Mouse (Mus musculus) embryo, embryonic 10 days (tissue): ENCODE data around the gene Rinl.
A peak's percentile ranks its signal among the peaks of the same experiment; 100 is the strongest.

Source experiments
- DNase-seq: peaks from one replicate; pipeline ENCODE4 v3.0.0-alpha.2; 2015; ENCODE audit warnings: low spot score

Rinl gene

GRCm38 (mm10) chr7:28780857-28781256, 7.9 kb upstream of the Rinl start:
- no peak for DNase-seq

- DNase-seq: no peak
These were observed 7.5 kb upstream of the Rinl start for GRCm38 (mm10) chr7:28781261-28781663.

- no peak for DNase-seq
These were observed 3.6 kb upstream of the Rinl start for GRCm38 (mm10) chr7:28785161-28785560.

GRCm38 (mm10) chr7:28787884-28788283, 885 bp upstream of the Rinl start:
- no peak for DNase-seq

- DNase-seq: no peak
These were observed 466 bp downstream of the Rinl start for GRCm38 (mm10) chr7:28789235-28789634.

- DNase-seq: peak; percentile 70
These were observed 1.5 kb downstream of the Rinl start for GRCm38 (mm10) chr7:28790066-28790806.

- DNase-seq: no peak
These were observed 2.9 kb downstream of the Rinl start for GRCm38 (mm10) chr7:28791706-28792105.

- DNase-seq: no peak
These were observed 3.8 kb downstream of the Rinl start for GRCm38 (mm10) chr7:28792391-28793185.

GRCm38 (mm10) chr7:28793834-28794233, 5.1 kb downstream of the Rinl start:
- peak; percentile 40 for DNase-seq

- no peak for DNase-seq
These were observed 5.7 kb downstream of the Rinl start for GRCm38 (mm10) chr7:28794496-28794895.

GRCm38 (mm10) chr7:28795832-28796231, 7.1 kb downstream of the Rinl start:
- DNase-seq: no peak

GRCm38 (mm10) chr7:28796562-28796975, 7.8 kb downstream of the Rinl start:
- DNase-seq: peak; percentile 85

GRCm38 (mm10) chr7:28799994-28800393, 11.2 kb downstream of the Rinl start:
- DNase-seq: no peak

- no peak for DNase-seq
These were observed 12.7 kb downstream of the Rinl start for GRCm38 (mm10) chr7:28801451-28801850.

GRCm38 (mm10) chr7:28801901-28802670, 13.3 kb downstream of the Rinl start:
- peak; percentile 54 for DNase-seq

- peak; percentile 84 for DNase-seq
These were observed 14.2 kb downstream of the Rinl start for GRCm38 (mm10) chr7:28802846-28803588.

GRCm38 (mm10) chr7:28803756-28804155, 15.0 kb downstream of the Rinl start:
- no peak for DNase-seq

- DNase-seq: no peak
These were observed 18.1 kb downstream of the Rinl start for GRCm38 (mm10) chr7:28806869-28807268.

GRCm38 (mm10) chr7:28807641-28808220, 19.0 kb downstream of the Rinl start:
- no peak for DNase-seq

GRCm38 (mm10) chr7:28808221-28808941, 19.6 kb downstream of the Rinl start, which contains the start of gene Hnrnpl:
TSS of gene Hnrnpl (plus strand) at chr7:28808541.
- DNase-seq: peak; percentile 48

- peak; percentile 94 for DNase-seq
These were observed 20.2 kb downstream of the Rinl start for GRCm38 (mm10) chr7:28808957-28809393.
